Mouse (Mus musculus) liver, postnatal 0 days (tissue): ENCODE measurements around the gene Ints13.

Experiments used
- CTCF ChIP-seq: sonication (generic); IDR thresholded peaks from 2 replicates; pipeline ENCODE4 v1.5.1; 2016; ENCODE audit warnings: antibody characterized with exemption, low read depth
- EP300 ChIP-seq: IDR thresholded peaks from 2 replicates; pipeline ENCODE4 v1.6.1; 2016; ENCODE audit warnings: antibody characterized with exemption, low read depth, mild to moderate bottlenecking

DNA sequence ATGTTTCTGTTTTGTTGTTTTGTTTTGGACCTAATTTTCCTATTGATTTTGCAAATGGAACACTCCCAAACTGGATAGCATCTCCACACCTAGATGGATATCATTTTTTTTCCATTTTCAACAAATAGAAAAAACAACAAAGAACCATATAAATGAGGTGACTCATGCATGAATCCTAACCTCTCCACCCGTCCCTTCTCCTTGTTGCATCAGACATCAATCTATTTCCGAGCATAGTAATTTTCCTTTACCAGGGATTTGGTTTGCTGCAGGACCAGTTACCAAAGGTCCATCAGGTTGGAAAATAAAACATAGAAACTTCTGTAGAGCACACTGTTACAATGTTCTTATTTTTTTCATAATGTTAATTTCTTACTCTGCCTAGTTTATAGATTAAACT lies 58.6 kb downstream of the Ints13 start:
- TF ChIP-seq CTCF (no peak), EP300 (no peak)
